8 mouse cellular contexts compared by ENCODE assay signal in genomic region chr7:112469817-112470216, GRCm38 (mm10). TPM values are rescaled to one million over a fixed set of nuclear protein-coding genes. Genes with fewer than 3 reads are reported as not detected.
DNase-seq lines count a peak whose midpoint lies in the region; ATAC-seq and TF ChIP-seq lines count a peak whose summit lies in the region.

No protein-coding gene starts in this region.

- in situ Hi-C loops in ES-E14 (cut with MboI; ENCODE audit: low sequenced_read_pairs in 2 of 2, unreplicated experiment in 2 of 2), result loop anchor here in 1 of 2 experiments (10.0 kb wide), 1 partner anchor 405 kb away; no protein-coding TSS in a partner anchor

- H3K4me2 ChIP-seq in embryonic facial prominence, embryonic 15.5 days (replicated peaks), result no peak overlapping the region
- H3K4me2 ChIP-seq in liver, embryonic 16.5 days (ENCODE audit: low read depth, low read length), result no peak overlapping the region

- H3K27ac ChIP-seq in ES-E14 (ENCODE audit: insufficient read depth, low read depth, low read length, poor library complexity, severe bottlenecking), result no peak overlapping the region
- peak overlapping the region; percentile 19 for H3K27ac ChIP-seq in embryonic facial prominence, embryonic 15.5 days (replicated peaks)
- no peak overlapping the region for H3K27ac ChIP-seq in liver, embryonic 16.5 days (ENCODE audit: low read length)

- peak; percentile 46 for DNase-seq in ES-E14 (ENCODE audit: low read depth, low spot score)
- DNase-seq in brain, adult 2 months (ENCODE audit: low read depth, low spot score), result peak; percentile 86
- DNase-seq in heart, adult 9 months (ENCODE audit: low spot score in 2 of 2), result peak; percentile 55 to 79
- peak; percentile 91 for DNase-seq in kidney, postnatal 10 days
- DNase-seq in ovary, postnatal 36 days (ENCODE audit: low spot score), result peak; percentile 83
- DNase-seq in urinary bladder, postnatal 10 days (ENCODE audit: low spot score), result peak; percentile 66

- no peaks in the 10 kb centered on the region for H3K9me3 ChIP-seq in ES-E14 (ENCODE audit: control insufficient read depth, insufficient read depth, low read depth, low read length)
- no peaks in the 10 kb centered on the region for H3K9me3 ChIP-seq in embryonic facial prominence, embryonic 15.5 days (replicated peaks)
- no peaks in the 10 kb centered on the region for H3K9me3 ChIP-seq in liver, embryonic 16.5 days (replicated peaks; ENCODE audit: control insufficient read depth, low read length)

- H3K27me3 ChIP-seq in embryonic facial prominence, embryonic 15.5 days, result no peaks in the 10 kb centered on the region
- no peaks in the 10 kb centered on the region for H3K27me3 ChIP-seq in liver, embryonic 16.5 days (ENCODE audit: control insufficient read depth, insufficient read depth, low read depth, low read length)

- WGBS in embryonic facial prominence, embryonic 15.5 days, result 37% methylated on average over 5 of the region's 5 CpGs
- 35% methylated on average over 5 of the region's 5 CpGs for WGBS in liver, embryonic 16.5 days (ENCODE audit: insufficient replicate concordance)

- H3K36me3 ChIP-seq in ES-E14 (ENCODE audit: control insufficient read depth, insufficient read depth, low read length, poor library complexity, severe bottlenecking), result no peaks in the 10 kb centered on the region
- H3K36me3 ChIP-seq in embryonic facial prominence, embryonic 15.5 days, result no peaks in the 10 kb centered on the region
- no peaks in the 10 kb centered on the region for H3K36me3 ChIP-seq in liver, embryonic 16.5 days (ENCODE audit: control insufficient read depth, insufficient read depth)

- ATAC-seq in embryonic facial prominence, embryonic 15.5 days (ENCODE audit: insufficient number of reproducible peaks, low FRiP score, low TSS enrichment, low read depth), result no peak
- peak; percentile 13; the same call in 1 of the 2 replicates for ATAC-seq in liver, embryonic 16.5 days (ENCODE audit: low read depth)

- no peak overlapping the region for H3K4me3 ChIP-seq in ES-E14 (ENCODE audit: insufficient read depth in 1 of 2, low read depth in 1 of 2, low read length in 2 of 2, poor library complexity in 1 of 2, severe bottlenecking in 1 of 2)
- no peak overlapping the region for H3K4me3 ChIP-seq in embryonic facial prominence, embryonic 15.5 days (replicated peaks)
- H3K4me3 ChIP-seq in liver, embryonic 16.5 days (ENCODE audit: low read depth, low read length), result no peak overlapping the region

- no peak overlapping the region for H3K9ac ChIP-seq in ES-E14 (ENCODE audit: insufficient read depth, low read depth, low read length, poor library complexity, severe bottlenecking)
- H3K9ac ChIP-seq in embryonic facial prominence, embryonic 15.5 days, result no peak overlapping the region
- no peak overlapping the region for H3K9ac ChIP-seq in liver, embryonic 16.5 days (ENCODE audit: low read depth, low read length)

- H3K4me1 ChIP-seq in ES-E14 (ENCODE audit: control insufficient read depth in 2 of 2, insufficient read depth in 2 of 2, low read length in 2 of 2, poor library complexity in 1 of 2), result 0 out of 4 replicates have a peak, but pooled peaks cover 0 to 1% of the 10 kb centered on the region in 2 experiments
- peaks cover 79% of the 10 kb centered on the region for H3K4me1 ChIP-seq in embryonic facial prominence, embryonic 15.5 days
- H3K4me1 ChIP-seq in liver, embryonic 16.5 days (ENCODE audit: control insufficient read depth, low read depth, low read length), result no peaks in the 10 kb centered on the region

TF ChIP-seq in ES-E14, 5 proteins besides CTCF, POLR2A, EP300 and RAD21:
- TF ChIP-seq ZC3H11A (IDR thresholded peaks at IDR 0.05; ENCODE audit: borderline replicate concordance, low read depth, low read length) (peak; percentile 64; the same call in 1 of the 2 replicates), ZNF384 (IDR thresholded peaks at IDR 0.05; ENCODE audit: low read depth, low read length) (no peak), CHD2 (IDR thresholded peaks at IDR 0.05; ENCODE audit: low read depth, low read length) (no peak)

RNA-seq across cellular contexts. Expression of gene Parva, which starts 42.5 kb away (rescaled TPM):
- 7.4 and 13.9 TPM in 2 replicates for total RNA-seq in ES-E14 (2012; rRNA removed)
- 96.0 and 105 TPM in 2 replicates for polyA plus RNA-seq in embryonic facial prominence, embryonic 15.5 days (2015; fragmentation: Nextera tagmentation; extraction: Ambion mirVana)
- polyA plus RNA-seq in liver, embryonic 16.5 days (2015; fragmentation: Nextera tagmentation; extraction: Ambion mirVana), result 8.0 and 9.2 TPM in 2 replicates
